Mouse (Mus musculus) megakaryocyte progenitor cell, adult 5-6 weeks (primary cell): Measurements from ENCODE around the gene Msh5. TPM values are rescaled to one million over a fixed set of nuclear protein-coding genes. Genes with fewer than 3 reads are reported as not detected.

Source experiments
- ATAC-seq: replicated peaks from 2 replicates; pipeline ENCODE4 v1.8.0; 2016; ENCODE audit warnings: mild to moderate bottlenecking, moderate TSS enrichment, inconsistent platforms; ENCODE audit not compliant: poor library complexity
- total RNA-seq, 2 experiments: library from RNA; stranded (forward) in 1 of 2; stranded (reverse) in 1 of 2; fragments of 157-497, 149-512 nt in 1 of 2; fragments of 200-1000 nt in 1 of 2; gene quantifications; 2 replicates each; pipeline versions ENCODE4 v1.2.3 to v1.2.4; 2015 to 2017

Msh5 gene
- total RNA-seq, 2 experiments from 2014 or later, result 2.4 to 4.2 TPM

GRCm38 (mm10) chr17:34979631-34980030 is 66.9 kb downstream of the Msh5 start:
- no peak for ATAC-seq

Other genes starting within 250 kb of the Msh5 start
Only the 30 nearest of the 46 such genes appear.
- 72.4 and 73.5 TPM in 2 replicates for gene Ehmt2, start 148.3 kb downstream of the Msh5 start, total RNA-seq (2015)
- 107 and 108 TPM in 2 replicates for gene Ehmt2, start 148.3 kb downstream of the Msh5 start, total RNA-seq (2017)
- gene Slc44a4, start 132.3 kb downstream of the Msh5 start, total RNA-seq (2015), result 0.81 and 1.8 TPM in 2 replicates
- gene Slc44a4, start 132.3 kb downstream of the Msh5 start, total RNA-seq (2017), result 0.61 and 0.75 TPM in 2 replicates
- gene Neu1, start 115.5 kb downstream of the Msh5 start, total RNA-seq (2015), result 21.6 and 24.5 TPM in 2 replicates
- gene Neu1, start 115.5 kb downstream of the Msh5 start, total RNA-seq (2017), result 28.4 and 29.8 TPM in 2 replicates
- gene Hspa1b, start 87.5 kb downstream of the Msh5 start, total RNA-seq (2015), result 19.3 and 27.4 TPM in 2 replicates
- 22.7 and 24.4 TPM in 2 replicates for gene Hspa1b, start 87.5 kb downstream of the Msh5 start, total RNA-seq (2017)
- gene Gm20481, start 76.8 kb downstream of the Msh5 start, total RNA-seq (2015), result not detected in 2 replicates
- gene Gm20481, start 76.8 kb downstream of the Msh5 start, total RNA-seq (2017), result not detected in 2 replicates
- 8.4 and 14.5 TPM in 2 replicates for gene Hspa1a, start 74.6 kb downstream of the Msh5 start, total RNA-seq (2015)
- 20.8 and 29.4 TPM in 2 replicates for gene Hspa1a, start 74.6 kb downstream of the Msh5 start, total RNA-seq (2017)
- not detected in 2 replicates for gene Hspa1l, start 74.0 kb downstream of the Msh5 start, total RNA-seq (2015)
- gene Hspa1l, start 74.0 kb downstream of the Msh5 start, total RNA-seq (2017), result not detected in 2 replicates
- gene Lsm2, start 64.9 kb downstream of the Msh5 start, total RNA-seq (2015), result 187 and 253 TPM in 2 replicates
- 71.7 and 78.0 TPM in 2 replicates for gene Lsm2, start 64.9 kb downstream of the Msh5 start, total RNA-seq (2017)
- gene Vars, start 45.8 kb downstream of the Msh5 start, total RNA-seq (2015), result 60.5 and 77.5 TPM in 2 replicates
- gene Vars, start 45.8 kb downstream of the Msh5 start, total RNA-seq (2017), result 239 and 292 TPM in 2 replicates
- gene Vwa7, start 30.2 kb downstream of the Msh5 start, total RNA-seq (2015), result not detected in 2 replicates
- 0.17 TPM in 1 of 2 replicates, not detected in the other for gene Vwa7, start 30.2 kb downstream of the Msh5 start, total RNA-seq (2017)
- 0.93 and 1.9 TPM in 2 replicates for gene Sapcd1, start 18.7 kb downstream of the Msh5 start, total RNA-seq (2015)
- gene Sapcd1, start 18.7 kb downstream of the Msh5 start, total RNA-seq (2017), result 1.5 TPM in 1 of 2 replicates, not detected in the other
- 209 and 248 TPM in 2 replicates for gene Clic1, start 3.2 kb upstream of the Msh5 start, total RNA-seq (2015)
- 225 and 254 TPM in 2 replicates for gene Clic1, start 3.2 kb upstream of the Msh5 start, total RNA-seq (2017)
- gene Ddah2, start 12.3 kb upstream of the Msh5 start, total RNA-seq (2015), result 1.8 and 2.6 TPM in 2 replicates
- gene Ddah2, start 12.3 kb upstream of the Msh5 start, total RNA-seq (2017), result 1.9 and 3.5 TPM in 2 replicates
- not detected in 2 replicates for gene Ly6g6c, start 18.6 kb upstream of the Msh5 start, total RNA-seq (2015)
- gene Ly6g6c, start 18.6 kb upstream of the Msh5 start, total RNA-seq (2017), result not detected in 2 replicates
- gene Mpig6b, start 19.4 kb upstream of the Msh5 start, total RNA-seq (2015), result not detected in 2 replicates
- gene Mpig6b, start 19.4 kb upstream of the Msh5 start, total RNA-seq (2017), result not detected in 2 replicates
- not detected in 2 replicates for gene Ly6g6e, start 30.2 kb upstream of the Msh5 start, total RNA-seq (2015)
- gene Ly6g6e, start 30.2 kb upstream of the Msh5 start, total RNA-seq (2017), result not detected in 2 replicates
- not detected in 2 replicates for gene Ly6g6d, start 31.3 kb upstream of the Msh5 start, total RNA-seq (2015)
- gene Ly6g6d, start 31.3 kb upstream of the Msh5 start, total RNA-seq (2017), result not detected in 2 replicates
- not detected in 2 replicates for gene Ly6g6f, start 38.9 kb upstream of the Msh5 start, total RNA-seq (2015)
- gene Ly6g6f, start 38.9 kb upstream of the Msh5 start, total RNA-seq (2017), result not detected in 2 replicates
- gene Abhd16a, start 42.5 kb upstream of the Msh5 start, total RNA-seq (2015), result 17.5 and 21.1 TPM in 2 replicates
- 22.7 and 26.0 TPM in 2 replicates for gene Abhd16a, start 42.5 kb upstream of the Msh5 start, total RNA-seq (2017)
- gene Ly6g5c, start 61.5 kb upstream of the Msh5 start, total RNA-seq (2015), result not detected in 2 replicates
- not detected in 2 replicates for gene Ly6g5c, start 61.5 kb upstream of the Msh5 start, total RNA-seq (2017)
- gene Ly6g5b, start 68.7 kb upstream of the Msh5 start, total RNA-seq (2015), result 0.84 and 1.4 TPM in 2 replicates
- gene Ly6g5b, start 68.7 kb upstream of the Msh5 start, total RNA-seq (2017), result 0.27 and 0.92 TPM in 2 replicates
- 20.3 and 20.7 TPM in 2 replicates for gene Gpank1, start 74.7 kb upstream of the Msh5 start, total RNA-seq (2015)
- gene Gpank1, start 74.7 kb upstream of the Msh5 start, total RNA-seq (2017), result 33.9 and 36.8 TPM in 2 replicates
- gene Csnk2b, start 75.3 kb upstream of the Msh5 start, total RNA-seq (2015), result 411 and 443 TPM in 2 replicates
- gene Csnk2b, start 75.3 kb upstream of the Msh5 start, total RNA-seq (2017), result 375 TPM in 2 replicates
- gene D17H6S53E, start 79.6 kb upstream of the Msh5 start, total RNA-seq (2015), result 1.5 and 3.6 TPM in 2 replicates
- 7.7 and 7.9 TPM in 2 replicates for gene D17H6S53E, start 79.6 kb upstream of the Msh5 start, total RNA-seq (2017)
- gene Apom, start 85.3 kb upstream of the Msh5 start, total RNA-seq (2015), result not detected in 2 replicates
- gene Apom, start 85.3 kb upstream of the Msh5 start, total RNA-seq (2017), result not detected in 2 replicates
- 73.9 and 78.5 TPM in 2 replicates for gene Bag6, start 88.4 kb upstream of the Msh5 start, total RNA-seq (2015)
- 77.3 and 88.5 TPM in 2 replicates for gene Bag6, start 88.4 kb upstream of the Msh5 start, total RNA-seq (2017)
- 228 and 262 TPM in 2 replicates for gene Prrc2a, start 118.2 kb upstream of the Msh5 start, total RNA-seq (2015)
- gene Prrc2a, start 118.2 kb upstream of the Msh5 start, total RNA-seq (2017), result 59.6 and 63.9 TPM in 2 replicates
- 5.8 and 12.4 TPM in 2 replicates for gene Aif1, start 129.3 kb upstream of the Msh5 start, total RNA-seq (2015)
- gene Aif1, start 129.3 kb upstream of the Msh5 start, total RNA-seq (2017), result 8.9 and 11.5 TPM in 2 replicates
- 65.2 and 70.1 TPM in 2 replicates for gene Lst1, start 141.7 kb upstream of the Msh5 start, total RNA-seq (2015)
- 47.2 and 99.6 TPM in 2 replicates for gene Lst1, start 141.7 kb upstream of the Msh5 start, total RNA-seq (2017)
- gene Ltb, start 147.7 kb upstream of the Msh5 start, total RNA-seq (2015), result 0.22 and 0.81 TPM in 2 replicates
- gene Ltb, start 147.7 kb upstream of the Msh5 start, total RNA-seq (2017), result 0.47 and 4.4 TPM in 2 replicates